Comparison of ENCODE assay signal across 19 mouse cellular contexts in the genomic region with DNA sequence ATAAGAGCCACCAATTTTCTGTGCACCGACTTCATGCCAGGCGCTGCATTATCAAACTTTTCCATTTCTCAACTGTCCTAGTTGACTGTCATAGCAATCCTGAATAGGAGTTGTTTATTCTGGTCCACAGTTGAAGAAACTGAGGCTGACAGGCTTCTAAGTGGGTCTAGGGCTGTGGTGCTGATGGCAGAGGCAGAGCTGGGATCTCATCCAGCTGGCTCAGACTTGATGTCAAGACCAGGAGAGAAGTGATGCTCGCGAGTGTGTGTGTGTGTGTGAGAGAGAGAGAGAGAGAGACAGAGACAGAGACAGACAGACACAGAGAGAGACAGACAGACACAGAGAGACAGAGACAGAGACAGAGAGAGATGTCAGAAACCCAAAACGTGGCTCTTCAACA. TPM values are rescaled to one million over a fixed set of nuclear protein-coding genes. Genes with fewer than 3 reads are reported as not detected.
"Had no signal": no experiment of that assay in that cellular context is flagged by ENCODE, and none has a peak within 500 bp of the region (broad histone marks: within the 10 kb centered on the region; RNA-seq: fewer than 3 reads in every experiment).

No protein-coding gene starts in this region.

- H3K4me1 ChIP-seq: limb, embryonic 10.5 days; midbrain, embryonic 15.5 days; neural tube, embryonic 12.5 days had no signal

- H3K4me2 ChIP-seq: liver, embryonic 11.5 days; liver, embryonic 15.5 days; midbrain, embryonic 11.5 days; midbrain, embryonic 15.5 days; neural tube, embryonic 12.5 days had no signal

- H3K4me3 ChIP-seq: left cerebral cortex, adult 2 months; limb, embryonic 10.5 days; liver, embryonic 15.5 days; megakaryocyte, embryonic 14.5 days; midbrain, embryonic 15.5 days; neural tube, embryonic 12.5 days had no signal

- H3K9me3 ChIP-seq: limb, embryonic 10.5 days; liver, embryonic 15.5 days; megakaryocyte, embryonic 14.5 days; midbrain, embryonic 15.5 days; neural tube, embryonic 12.5 days had no signal

- H3K27me3 ChIP-seq: liver, embryonic 15.5 days; midbrain, embryonic 15.5 days; neural tube, embryonic 12.5 days had no signal

- H3K27ac ChIP-seq: left cerebral cortex, adult 2 months; limb, embryonic 10.5 days; liver, embryonic 15.5 days; macrophage; midbrain, embryonic 15.5 days; neural tube, embryonic 12.5 days had no signal

- H3K36me3 ChIP-seq: limb, embryonic 10.5 days; liver, embryonic 15.5 days; midbrain, embryonic 15.5 days; neural tube, embryonic 12.5 days had no signal

- ATAC-seq: midbrain, embryonic 15.5 days had no signal

- DNase-seq: kidney, postnatal 10 days; kidney, postnatal 4 days; lung, adult 2 months; lung, postnatal 14 days; thymus, adult 18-20 months; thymus, postnatal 25 days had no signal

- H3K9ac ChIP-seq: liver, embryonic 15.5 days; midbrain, embryonic 15.5 days; neural tube, embryonic 12.5 days had no signal

RNA-seq across cellular contexts. Expression of a gene that starts 58.4 kb away (rescaled TPM):
- total RNA-seq: left cerebral cortex, postnatal 14 days; monocyte, adult 5-6 weeks; neutrophil, adult 5-6 weeks had no signal
- polyA plus RNA-seq: macrophage; midbrain, embryonic 11.5 days; midbrain, embryonic 15.5 days; neural tube, embryonic 12.5 days; stomach, embryonic 14.5 days had no signal
